Comparison of ENCODE assay signal across 25 mouse cellular contexts in the genomic region with DNA sequence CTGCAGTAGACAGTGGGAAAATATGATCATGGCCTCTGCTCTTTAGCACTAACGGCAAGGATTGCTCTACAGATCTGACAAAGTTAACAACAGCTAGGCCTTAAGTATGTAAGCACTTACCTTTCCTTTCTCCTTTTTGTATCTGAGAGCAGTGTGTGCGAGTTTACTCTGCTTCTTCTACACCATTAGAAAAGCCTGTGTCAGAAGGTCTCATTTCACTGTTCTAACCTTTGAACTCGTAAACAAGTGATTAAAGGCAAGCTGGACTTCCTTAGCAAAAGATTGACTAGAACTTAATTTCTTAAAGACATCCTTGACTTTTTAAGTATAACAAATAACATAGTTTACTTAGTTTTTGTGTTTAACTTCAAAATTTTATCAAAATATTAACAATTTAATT. TPM values are rescaled to one million over a fixed set of nuclear protein-coding genes. Genes with fewer than 3 reads are reported as not detected.
A peak's percentile ranks its signal among the peaks of the same experiment; 100 is the strongest.
DNase-seq lines count a peak whose midpoint lies in the region; ATAC-seq and TF ChIP-seq lines count a peak whose summit lies in the region.
"Had no signal": no experiment of that assay in that cellular context is flagged by ENCODE, and none has a peak within 500 bp of the region (broad histone marks: within the 10 kb centered on the region; RNA-seq: fewer than 3 reads in every experiment).

A gene (minus strand): TSS at position 225 of the 400 bp plus-strand sequence.

- 76% methylated on average over 3 of the region's 3 CpGs for WGBS in kidney, postnatal 0 days
- WGBS in intestine, postnatal 0 days, result 60% methylated on average over 3 of the region's 3 CpGs
- 90% methylated on average over 3 of the region's 3 CpGs for WGBS in forebrain, embryonic 12.5 days

- DNase-seq in kidney, adult 11 months, result peak; percentile 4
- DNase-seq in kidney, postnatal 10 days, result no peak
- no peak for DNase-seq in kidney, postnatal 0 days (ENCODE audit: low spot score)
- no peak for DNase-seq in kidney, postnatal 4 days
- DNase-seq in cerebellum, adult 9-10 months, result no peak
- DNase-seq: adrenal gland, adult 8-10 months; adrenal gland, postnatal 36 days; B cell, adult 2 months; cerebellum, adult 2 months; cerebellum, postnatal 14 days; embryo, embryonic 11 days; gastrocnemius, postnatal 36 days; heart, adult 11 months; heart, postnatal 10 days; heart, postnatal 4 days had no signal

- H3K27ac ChIP-seq in kidney, postnatal 0 days, result no peak within 1 kb of the TSS
- peak within 1 kb of the TSS; percentile 70 for H3K27ac ChIP-seq in intestine, postnatal 0 days (ENCODE audit: low read depth, low read length)
- H3K27ac ChIP-seq in forebrain, embryonic 12.5 days, result no peak within 1 kb of the TSS
- H3K27ac ChIP-seq: embryonic facial prominence, embryonic 15.5 days; forebrain, embryonic 10.5 days; forebrain, embryonic 15.5 days; heart, embryonic 10.5 days; hindbrain, embryonic 12.5 days had no signal

- ATAC-seq in kidney, postnatal 0 days (replicated peaks; ENCODE audit: low FRiP score, low read depth), result no peak
- ATAC-seq in intestine, postnatal 0 days, result peak; percentile 68
- no peak for ATAC-seq in forebrain, embryonic 12.5 days (ENCODE audit: low FRiP score)
- ATAC-seq: CD4-positive, CD25-positive, alpha-beta regulatory T cell, adult 4 months; forebrain, embryonic 15.5 days had no signal

- no peak within 1 kb of the TSS for H3K9ac ChIP-seq in kidney, postnatal 0 days (ENCODE audit: low read depth, low read length)
- no peak within 1 kb of the TSS for H3K9ac ChIP-seq in intestine, postnatal 0 days (ENCODE audit: low read depth, low read length)
- H3K9ac ChIP-seq in forebrain, embryonic 12.5 days, result no peak within 1 kb of the TSS
- H3K9ac ChIP-seq: embryonic facial prominence, embryonic 15.5 days; forebrain, embryonic 15.5 days; hindbrain, embryonic 12.5 days had no signal

- H3K4me1 ChIP-seq in kidney, postnatal 0 days (replicated peaks; ENCODE audit: insufficient read depth, low read length), result no peaks in the 10 kb centered on the region
- H3K4me1 ChIP-seq in intestine, postnatal 0 days (replicated peaks; ENCODE audit: control insufficient read depth, insufficient read depth, low read length), result no peaks in the 10 kb centered on the region
- no peaks in the 10 kb centered on the region for H3K4me1 ChIP-seq in forebrain, embryonic 12.5 days
- H3K4me1 ChIP-seq: embryonic facial prominence, embryonic 15.5 days; forebrain, embryonic 10.5 days; forebrain, embryonic 15.5 days; heart, embryonic 10.5 days; hindbrain, embryonic 12.5 days had no signal

- no peaks in the 10 kb centered on the region for H3K9me3 ChIP-seq in kidney, postnatal 0 days (replicated peaks; ENCODE audit: low read length)
- H3K9me3 ChIP-seq in intestine, postnatal 0 days (ENCODE audit: control insufficient read depth), result no peaks in the 10 kb centered on the region
- no peaks in the 10 kb centered on the region for H3K9me3 ChIP-seq in forebrain, embryonic 12.5 days
- H3K9me3 ChIP-seq: embryonic facial prominence, embryonic 15.5 days; forebrain, embryonic 10.5 days; forebrain, embryonic 15.5 days; G1E; heart, embryonic 10.5 days; hindbrain, embryonic 12.5 days had no signal

- no peak within 1 kb of the TSS for H3K4me3 ChIP-seq in kidney, postnatal 0 days (replicated peaks; ENCODE audit: low read depth, low read length)
- no peak within 1 kb of the TSS; the same call in 1 of the 2 replicates for H3K4me3 ChIP-seq in intestine, postnatal 0 days (ENCODE audit: low read depth, low read length)
- H3K4me3 ChIP-seq in forebrain, embryonic 12.5 days (replicated peaks), result no peak within 1 kb of the TSS
- H3K4me3 ChIP-seq: embryonic facial prominence, embryonic 15.5 days; erythroblast, embryonic 14.5 days; forebrain, embryonic 10.5 days; forebrain, embryonic 15.5 days; heart, embryonic 10.5 days; hindbrain, embryonic 12.5 days had no signal

- no peaks in the 10 kb centered on the region for H3K27me3 ChIP-seq in kidney, postnatal 0 days (ENCODE audit: insufficient read depth, low read length)
- H3K27me3 ChIP-seq in intestine, postnatal 0 days (replicated peaks; ENCODE audit: control insufficient read depth, insufficient read depth, low read length), result no peaks in the 10 kb centered on the region
- H3K27me3 ChIP-seq in forebrain, embryonic 12.5 days, result no peaks in the 10 kb centered on the region
- H3K27me3 ChIP-seq: embryonic facial prominence, embryonic 15.5 days; forebrain, embryonic 15.5 days; hindbrain, embryonic 12.5 days had no signal

- no peak for TF ChIP-seq CTCF in kidney, postnatal 0 days (IDR thresholded peaks at IDR 0.05; ENCODE audit: low read depth)
- TF ChIP-seq CTCF in intestine, postnatal 0 days (IDR thresholded peaks at IDR 0.05; ENCODE audit: low read depth), result no peak

- peaks cover 10% of the 10 kb centered on the region; the same call in 1 of the 2 replicates for H3K36me3 ChIP-seq in kidney, postnatal 0 days (ENCODE audit: insufficient read depth, low read length)
- no peaks in the 10 kb centered on the region for H3K36me3 ChIP-seq in intestine, postnatal 0 days (ENCODE audit: control insufficient read depth, insufficient read depth)
- H3K36me3 ChIP-seq in forebrain, embryonic 12.5 days (replicated peaks), result peaks cover 13% of the 10 kb centered on the region
- H3K36me3 ChIP-seq: G1E had no signal

- no peak within 1 kb of the TSS for H3K4me2 ChIP-seq in kidney, postnatal 0 days (ENCODE audit: low read length)
- H3K4me2 ChIP-seq in intestine, postnatal 0 days (replicated peaks; ENCODE audit: low read depth), result peak within 1 kb of the TSS; percentile 57
- H3K4me2 ChIP-seq in forebrain, embryonic 12.5 days, result no peak within 1 kb of the TSS
- H3K4me2 ChIP-seq: embryonic facial prominence, embryonic 15.5 days; forebrain, embryonic 15.5 days; hindbrain, embryonic 12.5 days had no signal

RNA-seq across cellular contexts. Expression of the gene that starts here (rescaled TPM):
- 14.0 and 14.3 TPM in 2 replicates for polyA plus RNA-seq in kidney, postnatal 0 days (2015; fragmentation: Nextera tagmentation; extraction: Ambion mirVana)
- polyA plus RNA-seq in intestine, postnatal 0 days (2015; fragmentation: Nextera tagmentation; extraction: Ambion mirVana), result 28.9 and 32.5 TPM in 2 replicates
- 0.90 and 1.1 TPM in 2 replicates for polyA plus RNA-seq in forebrain, embryonic 12.5 days (2016; fragmentation: Nextera tagmentation; extraction: Ambion mirVana)
- polyA plus RNA-seq: CD4-positive, CD25-positive, alpha-beta regulatory T cell, adult 4 months; cerebellum, adult 2 months; erythroblast, embryonic 14.5 days; G1E had no signal
